Mouse (Mus musculus): ENCODE measurements at regions not wholly inside any gene's neighbourhood (a gene's known extent, or its start where the extent isn't known, plus 50 kb on each side); places are given as distances from the start of the nearest gene placed in this dataset.

- TF ChIP-seq CTCF (IDR thresholded peaks at IDR 0.05; ENCODE audit: extremely low read depth, insufficient read depth, insufficient read length, insufficient replicate concordance) = no peak
- no peak for TF ChIP-seq POLR2A (IDR thresholded peaks at IDR 0.05; ENCODE audit: low read depth, low read length)
Observed at GRCm38 (mm10) chr6:51379074-51379473, 53.4 kb upstream of the Nfe2l3 start.
